Mouse (Mus musculus) layer of hippocampus, adult 2 months (tissue): ENCODE data around the gene Cdan1. TPM values are rescaled to one million over a fixed set of nuclear protein-coding genes. Genes with fewer than 3 reads are reported as not detected.
"Not testable (repeated sequence)": the region's sequence is repeated elsewhere in the genome, so short reads cannot be mapped to it uniquely, and the experiment has no call there.

Experiments used
- DNase-seq, 2 experiments: peaks; one replicate each; pipeline ENCODE4 v3.0.0; 2022; ENCODE audit warnings: low spot score in 2 of 2
- H3K27ac ChIP-seq: fragments of 200-600 bp; 2 replicates; pipeline ENCODE4 v1.8.1; 2022
- H3K4me3 ChIP-seq: fragments of 200-600 bp; 2 replicates; pipeline ENCODE4 v1.8.1; 2022; ENCODE audit warnings: mild to moderate bottlenecking
- CTCF ChIP-seq: fragments of 200-600 bp; conservative IDR thresholded peaks from 2 replicates; pipeline ENCODE4 v1.8.1; 2022; ENCODE audit warnings: antibody characterized with exemption, mild to moderate bottlenecking, moderate library complexity
- total RNA-seq, 2 experiments: library from RNA; stranded (reverse); gene quantifications; 2 replicates each; pipeline ENCODE4 v1.2.3; 2021

The Cdan1 gene
- total RNA-seq, 2 experiments from 2014 or later = 24.0 to 38.2 TPM

- DNase-seq = no peak
- H3K27ac ChIP-seq = no peak overlapping the region
- no peak overlapping the region for H3K4me3 ChIP-seq
- TF ChIP-seq CTCF = no peak
Measured at GRCm38 (mm10) chr2:120697767-120698166, 152.2 kb downstream of the Cdan1 start.

- H3K27ac ChIP-seq, DNase-seq, H3K4me3 ChIP-seq: not testable (repeated sequence)
Measured at GRCm38 (mm10) chr2:120681151-120681550, 168.8 kb downstream of the Cdan1 start.

- Histone ChIP-seq H3K27ac (no peak overlapping the region), H3K4me3 (no peak overlapping the region)
- no peak for DNase-seq
- TF ChIP-seq CTCF = peak; percentile 76
Measured at GRCm38 (mm10) chr2:120670253-120670652, 179.7 kb downstream of the Cdan1 start.

- DNase-seq = no peak
- TF ChIP-seq CTCF = no peak
- H3K4me3 ChIP-seq = no peak overlapping the region
Measured at GRCm38 (mm10) chr2:120667446-120667845, 182.5 kb downstream of the Cdan1 start.

More at GRCm38 (mm10) chr2:120667446-120667845, 182.5 kb downstream of the Cdan1 start:
- H3K27ac ChIP-seq = no peak overlapping the region

Other genes with a start within 250 kb of the Cdan1 start
- 10 to 100 TPM; 14.9 to 15.7 TPM for gene Haus2, start 240.7 kb downstream of the Cdan1 start, total RNA-seq
- gene Lrrc57, start 240.6 kb downstream of the Cdan1 start, total RNA-seq = 10 to 100 TPM; 34.7 to 43.4 TPM
- gene Stard9, start 221.0 kb downstream of the Cdan1 start, total RNA-seq = 1 to 10 TPM; 8.1 to 9.9 TPM
- gene Ttbk2, start 476 bp upstream of the Cdan1 start, total RNA-seq = 10 to 100 TPM; 70.6 to 71.4 TPM
- gene Ubr1, start 120.6 kb upstream of the Cdan1 start, total RNA-seq = 10 to 100 TPM; 44.7 to 48.0 TPM
- 10 to 100 TPM; 26.2 to 26.6 TPM for gene Tmem62, start 126.9 kb upstream of the Cdan1 start, total RNA-seq
- gene Ccndbp1, start 158.3 kb upstream of the Cdan1 start, total RNA-seq = 10 to 100 TPM; 57.8 to 58.8 TPM
- gene Epb42, start 186.9 kb upstream of the Cdan1 start, total RNA-seq = not detected
- not detected for gene Tgm5, start 235.7 kb upstream of the Cdan1 start, total RNA-seq